Mouse (Mus musculus) cerebellum, adult 11-12 months (tissue): Measurements from ENCODE around the gene Ahcy.
"Not testable (repeated sequence)": the region's sequence is repeated elsewhere in the genome, so short reads cannot be mapped to it uniquely, and the experiment has no call there.

Experiments
- DNase-seq: peaks from one replicate; pipeline ENCODE4 v3.0.0; 2022

Gene Ahcy

DNA sequence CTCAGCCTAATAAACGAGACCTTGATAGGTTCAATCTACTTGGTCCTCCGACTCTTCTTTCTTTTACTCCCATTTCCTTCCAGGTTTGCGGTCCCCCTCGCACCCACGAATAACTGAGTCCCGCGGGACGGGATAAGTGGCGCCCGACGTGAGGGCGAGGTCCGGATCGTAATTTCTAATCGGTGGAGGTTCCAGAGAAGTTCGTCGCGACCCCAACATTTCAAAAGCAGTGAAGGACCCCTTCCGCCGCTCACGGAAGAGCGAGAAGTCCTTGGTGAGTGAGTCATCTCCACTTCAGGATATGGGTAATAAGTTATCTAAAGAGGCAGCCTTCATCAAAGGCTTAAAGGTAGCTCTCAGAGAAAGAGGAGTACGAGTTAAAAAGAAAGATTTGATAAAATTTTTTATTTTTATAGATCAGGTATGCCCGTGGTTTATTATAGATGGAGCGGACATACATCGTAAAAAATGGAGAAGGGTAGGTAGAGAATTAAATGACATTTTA, 56.0 kb downstream of the Ahcy start, which contains the start of gene Gm14226:
TSS of gene Gm14226 (plus strand) at position 16 of the 505 bp plus-strand sequence.
- DNase-seq, result not testable (repeated sequence)

DNA sequence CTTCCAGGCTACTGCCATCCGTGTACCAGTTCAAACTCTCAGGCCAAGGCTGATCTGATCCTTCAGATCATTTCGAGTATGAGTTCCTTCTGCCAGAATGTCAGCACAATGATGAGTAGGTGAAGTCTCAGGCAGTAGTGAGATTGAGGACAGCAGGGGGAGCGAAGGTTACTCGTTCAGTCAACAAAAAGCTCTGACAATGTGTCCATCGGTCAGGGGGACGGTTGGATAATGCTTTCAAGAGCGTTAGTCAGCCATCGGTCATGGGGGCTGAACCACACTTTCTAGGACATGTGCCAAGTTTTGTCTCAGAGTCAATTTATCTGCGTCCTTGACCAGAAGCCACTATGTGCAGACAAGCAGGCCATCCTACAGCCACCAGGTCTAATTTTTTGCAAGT, 57.5 kb downstream of the Ahcy start:
- not testable (repeated sequence) for DNase-seq

DNA sequence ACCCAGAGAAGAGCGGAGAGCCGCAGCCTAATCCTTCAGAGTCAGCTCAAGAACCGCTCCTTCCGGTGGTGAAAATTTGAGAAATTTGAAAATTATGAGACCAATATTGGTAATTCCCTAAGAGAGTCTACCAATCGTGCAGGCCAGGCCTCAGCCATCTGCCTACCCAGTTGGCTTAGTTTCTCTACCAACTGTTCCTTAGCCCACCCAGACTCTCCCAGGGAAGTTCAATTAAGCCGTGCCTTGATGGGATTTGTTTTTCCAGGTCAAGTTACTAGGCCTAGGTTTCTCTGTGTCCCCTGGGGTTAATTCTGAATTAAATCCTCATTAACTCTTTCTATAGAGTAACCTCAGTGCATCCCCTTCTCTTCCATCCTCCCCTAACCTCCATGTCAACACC, 61.3 kb downstream of the Ahcy start:
- no peak for DNase-seq

DNA sequence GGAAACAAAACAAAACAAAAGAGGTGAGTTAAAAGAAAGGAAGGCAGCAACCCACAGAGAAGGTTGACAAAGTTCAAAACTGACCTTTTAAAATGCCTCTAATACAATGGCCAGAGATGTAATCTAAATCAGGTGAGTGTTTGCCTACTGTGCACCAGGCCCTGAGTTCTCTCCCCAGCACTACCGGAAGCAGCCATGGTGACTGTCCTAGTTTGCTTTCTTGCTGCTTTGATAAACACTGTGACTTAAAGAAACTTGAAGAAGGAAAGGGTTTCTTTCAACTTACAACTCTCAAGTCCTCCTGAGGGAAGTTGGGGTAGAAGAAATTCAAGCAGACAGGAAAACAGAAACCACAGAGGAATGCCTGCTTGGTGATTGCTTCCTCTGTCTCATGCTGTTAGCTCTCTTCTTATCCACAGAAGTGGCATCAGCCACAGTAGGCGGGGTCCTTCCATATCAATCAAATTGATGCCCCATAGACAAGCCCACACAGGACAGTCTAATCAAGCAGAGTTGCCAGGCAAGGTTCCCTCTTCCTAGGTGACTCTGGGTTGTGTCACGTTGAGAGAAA, 63.1 kb downstream of the Ahcy start:
- no peak for DNase-seq
